Mouse (Mus musculus): ENCODE measurements around the gene C2cd4d. TPM values are rescaled to one million over a fixed set of nuclear protein-coding genes. Genes with fewer than 3 reads are reported as not detected.

Gene C2cd4d
- polyA plus RNA-seq, 2 experiments: 0.04 to 0.23 TPM

GRCm38 (mm10) chr3:94369709-94370108 lies 7.5 kb downstream of the C2cd4d start:
- DNase-seq (ENCODE audit: low read depth in 3 of 3, low spot score in 3 of 3) (peak in 1 of 3 experiments; percentile 5), ATAC-seq (ENCODE audit: insufficient read depth) (no peak)
- H3K4me2 ChIP-seq (ENCODE audit: low read depth): no peak overlapping the region
- H3K27me3 ChIP-seq (ENCODE audit: control insufficient read depth, insufficient read depth, low read length): peaks cover 1% of the 10 kb centered on the region
- H3K36me3 ChIP-seq (replicated peaks; ENCODE audit: control insufficient read depth, insufficient read depth, low read depth): no peaks in the 10 kb centered on the region
- no peak overlapping the region for H3K27ac ChIP-seq
- no peaks in the 10 kb centered on the region for H3K9me3 ChIP-seq (ENCODE audit: control insufficient read depth, low read length)
- 22% methylated on average over 2 of the region's 2 CpGs for WGBS (ENCODE audit: insufficient replicate concordance)
- TF ChIP-seq CTCF (IDR thresholded peaks at IDR 0.05; ENCODE audit: low read depth): no peak
- TF ChIP-seq EP300 (IDR thresholded peaks at IDR 0.05; ENCODE audit: low read depth): no peak
- H3K4me1 ChIP-seq (replicated peaks; ENCODE audit: control insufficient read depth in 2 of 2, insufficient read depth in 2 of 2, low read length in 1 of 2): no peaks in the 10 kb centered on the region; a peak in 1 of 4 replicates
- H3K4me3 ChIP-seq (ENCODE audit: insufficient read depth in 1 of 2, low read depth in 2 of 2, low read length in 2 of 2): no peak overlapping the region
- H3K9ac ChIP-seq (replicated peaks): no peak overlapping the region

- H3K27me3 ChIP-seq (ENCODE audit: control insufficient read depth, insufficient read depth, low read length): no peaks in the 10 kb centered on the region
- H3K4me2 ChIP-seq (ENCODE audit: low read depth): no peak overlapping the region
- H3K36me3 ChIP-seq (replicated peaks; ENCODE audit: control insufficient read depth, insufficient read depth, low read depth): no peaks in the 10 kb centered on the region
- no peaks in the 10 kb centered on the region; a peak in 1 of 4 replicates for H3K4me1 ChIP-seq (replicated peaks; ENCODE audit: control insufficient read depth in 2 of 2, insufficient read depth in 2 of 2, low read length in 1 of 2)
- DNase-seq (ENCODE audit: low read depth in 3 of 3, low spot score in 3 of 3) (peak; percentile 17 to 39 (median 23)), ATAC-seq (ENCODE audit: insufficient read depth) (peak; percentile 57)
- no peak overlapping the region for H3K9ac ChIP-seq (replicated peaks)
- H3K4me3 ChIP-seq (ENCODE audit: insufficient read depth in 1 of 2, low read depth in 2 of 2, low read length in 2 of 2): no peak overlapping the region
- no peaks in the 10 kb centered on the region for H3K9me3 ChIP-seq (ENCODE audit: control insufficient read depth, low read length)
- no peak for TF ChIP-seq CTCF (IDR thresholded peaks at IDR 0.05; ENCODE audit: low read depth)
- no peak for TF ChIP-seq EP300 (IDR thresholded peaks at IDR 0.05; ENCODE audit: low read depth)
- H3K27ac ChIP-seq: no peak overlapping the region
- WGBS (ENCODE audit: insufficient replicate concordance): 14% methylated on average over 11 of the region's 11 CpGs
Measured at GRCm38 (mm10) chr3:94371637-94372036, 9.4 kb downstream of the C2cd4d start.

- H3K9me3 ChIP-seq (ENCODE audit: control insufficient read depth, low read length): no peaks in the 10 kb centered on the region
- TF ChIP-seq EP300 (IDR thresholded peaks at IDR 0.05; ENCODE audit: low read depth) (no peak), CTCF (IDR thresholded peaks at IDR 0.05; ENCODE audit: low read depth) (no peak)
- ATAC-seq (ENCODE audit: insufficient read depth) (no peak), DNase-seq (ENCODE audit: low read depth in 3 of 3, low spot score in 3 of 3) (no peak)
- no peak overlapping the region for H3K4me3 ChIP-seq (ENCODE audit: insufficient read depth in 1 of 2, low read depth in 2 of 2, low read length in 2 of 2)
- no peaks in the 10 kb centered on the region for H3K27me3 ChIP-seq (ENCODE audit: control insufficient read depth, insufficient read depth, low read length)
- no peak overlapping the region for H3K9ac ChIP-seq (replicated peaks)
- no peak overlapping the region for H3K27ac ChIP-seq
- no peaks in the 10 kb centered on the region; a peak in 1 of 4 replicates for H3K4me1 ChIP-seq (replicated peaks; ENCODE audit: control insufficient read depth in 2 of 2, insufficient read depth in 2 of 2, low read length in 1 of 2)
- 4% methylated on average over 3 of the region's 3 CpGs for WGBS (ENCODE audit: insufficient replicate concordance)
- no peak overlapping the region for H3K4me2 ChIP-seq (ENCODE audit: low read depth)
- no peaks in the 10 kb centered on the region for H3K36me3 ChIP-seq (replicated peaks; ENCODE audit: control insufficient read depth, insufficient read depth, low read depth)
Measured at GRCm38 (mm10) chr3:94372038-94372437, 9.8 kb downstream of the C2cd4d start.

GRCm38 (mm10) chr3:94372641-94373040 lies 10.4 kb downstream of the C2cd4d start, which contains the start of gene Rorc:
Gene Rorc, plus strand, starts transcription at chr3:94372794.
- ATAC-seq (ENCODE audit: insufficient read depth) (no peak), DNase-seq (ENCODE audit: low read depth in 3 of 3, low spot score in 3 of 3) (no peak)
- TF ChIP-seq EP300 (IDR thresholded peaks at IDR 0.05; ENCODE audit: low read depth): no peak
- TF ChIP-seq CTCF (IDR thresholded peaks at IDR 0.05; ENCODE audit: low read depth): no peak
- Histone ChIP-seq H3K4me1 (replicated peaks; ENCODE audit: control insufficient read depth in 2 of 2, insufficient read depth in 2 of 2, low read length in 1 of 2) (no peaks in the 10 kb centered on the region; a peak in 1 of 4 replicates), H3K27me3 (ENCODE audit: control insufficient read depth, insufficient read depth, low read length) (no peaks in the 10 kb centered on the region), H3K9ac (replicated peaks) (no peak within 1 kb of the TSS), H3K4me2 (ENCODE audit: low read depth) (0 out of 2 replicates have a peak within 1 kb of the TSS, but pooled peaks have one; percentile 8), H3K4me3 (ENCODE audit: insufficient read depth in 1 of 2, low read depth in 2 of 2, low read length in 2 of 2) (no peak within 1 kb of the TSS), H3K9me3 (ENCODE audit: control insufficient read depth, low read length) (no peaks in the 10 kb centered on the region), H3K36me3 (replicated peaks; ENCODE audit: control insufficient read depth, insufficient read depth, low read depth) (no peaks in the 10 kb centered on the region), H3K27ac (no peak within 1 kb of the TSS)
- 26% methylated on average over 5 of the region's 5 CpGs for WGBS (ENCODE audit: insufficient replicate concordance)

GRCm38 (mm10) chr3:94373090-94373489 lies 10.9 kb downstream of the C2cd4d start:
- ATAC-seq (ENCODE audit: insufficient read depth): no peak
- 5% methylated on average over 10 of the region's 10 CpGs for WGBS (ENCODE audit: insufficient replicate concordance)

More at GRCm38 (mm10) chr3:94373090-94373489, 10.9 kb downstream of the C2cd4d start:
- Histone ChIP-seq H3K36me3 (replicated peaks; ENCODE audit: control insufficient read depth, insufficient read depth, low read depth) (no peaks in the 10 kb centered on the region), H3K27ac (no peak overlapping the region), H3K4me1 (replicated peaks; ENCODE audit: control insufficient read depth in 2 of 2, insufficient read depth in 2 of 2, low read length in 1 of 2) (no peaks in the 10 kb centered on the region; a peak in 1 of 4 replicates), H3K9ac (replicated peaks) (no peak overlapping the region), H3K27me3 (ENCODE audit: control insufficient read depth, insufficient read depth, low read length) (no peaks in the 10 kb centered on the region), H3K4me2 (ENCODE audit: low read depth) (no peak overlapping the region), H3K4me3 (ENCODE audit: insufficient read depth in 1 of 2, low read depth in 2 of 2, low read length in 2 of 2) (no peak overlapping the region), H3K9me3 (ENCODE audit: control insufficient read depth, low read length) (no peaks in the 10 kb centered on the region)
- no peak for TF ChIP-seq EP300 (IDR thresholded peaks at IDR 0.05; ENCODE audit: low read depth)
- no peak for TF ChIP-seq CTCF (IDR thresholded peaks at IDR 0.05; ENCODE audit: low read depth)
- no peak for DNase-seq (ENCODE audit: low read depth in 3 of 3, low spot score in 3 of 3)
